Mouse (Mus musculus) hindbrain, embryonic 16.5 days (tissue): ENCODE measurements around the gene Rpl36-ps4. TPM values are rescaled to one million over a fixed set of nuclear protein-coding genes. Genes with fewer than 3 reads are reported as not detected.
"Not testable (repeated sequence)": the region's sequence is repeated elsewhere in the genome, so short reads cannot be mapped to it uniquely, and the experiment has no call there.

Experiments used
- ATAC-seq: fragments of 200-750 bp; cut with Nextera tagmentation; 2 replicates; pipeline ENCODE4 v1.8.0; 2017; ENCODE audit warnings: moderate TSS enrichment, moderate library complexity
- H3K27ac ChIP-seq: fragments of 300-500 bp; sonication (generic); 2 replicates; pipeline ENCODE4 v1.5.1; 2014; ENCODE audit warnings: low read depth, mild to moderate bottlenecking, control low read depth, low read length, moderate library complexity
- H3K27me3 ChIP-seq: fragments of 300-500 bp; sonication (generic); replicated peaks from 2 replicates; pipeline ENCODE4 v1.6.1; 2014; ENCODE audit warnings: low read length; ENCODE audit not compliant: control insufficient read depth, insufficient read depth
- H3K36me3 ChIP-seq: fragments of 300-500 bp; sonication (generic); 2 replicates; pipeline ENCODE4 v1.6.1; 2014; ENCODE audit warnings: mild to moderate bottlenecking, low read length, moderate library complexity, mixed read lengths; ENCODE audit not compliant: control insufficient read depth, insufficient read depth
- H3K4me1 ChIP-seq: fragments of 300-500 bp; sonication (generic); 2 replicates; pipeline ENCODE4 v1.6.1; 2014; ENCODE audit warnings: low read depth, low read length; ENCODE audit not compliant: control insufficient read depth, insufficient read depth
- H3K4me2 ChIP-seq: fragments of 300-500 bp; sonication (generic); 2 replicates; pipeline ENCODE4 v1.6.1; 2014; ENCODE audit warnings: mild to moderate bottlenecking, low read length, control low read depth, moderate library complexity
- H3K4me3 ChIP-seq: fragments of 300-500 bp; sonication (generic); 2 replicates; pipeline ENCODE4 v1.5.1; 2014; ENCODE audit warnings: mild to moderate bottlenecking, low read length, control low read depth, moderate library complexity
- H3K9ac ChIP-seq: fragments of 300-500 bp; sonication (generic); 2 replicates; pipeline ENCODE4 v1.6.1; 2014; ENCODE audit warnings: low read depth, mild to moderate bottlenecking, control low read depth, low read length, moderate library complexity
- H3K9me3 ChIP-seq: fragments of 300-500 bp; sonication (generic); 2 replicates; pipeline ENCODE4 v1.6.1; 2014; ENCODE audit warnings: mild to moderate bottlenecking, low read length, moderate library complexity; ENCODE audit not compliant: control insufficient read depth
- WGBS: fragments of 180-500 bp; shearing (Covaris S2); extraction: QIAGEN DNeasy Blood & Tissue Kit; methylation state at CpG from one replicate; pipeline ENCODE4 v1.1.7; 2014; 5-methylcytosine and 5-hydroxymethylcytosine counted together
- polyA plus RNA-seq: library from polyadenylated mRNA; unstranded; fragments of >200 nt; fragmentation: Nextera tagmentation; extraction: Ambion mirVana; gene quantifications from 2 replicates; pipeline ENCODE4 v1.2.1, GENCODE M21; 2015

Gene Rpl36-ps4
- polyA plus RNA-seq, 1 experiment from 2014 or later: not detected

DNA sequence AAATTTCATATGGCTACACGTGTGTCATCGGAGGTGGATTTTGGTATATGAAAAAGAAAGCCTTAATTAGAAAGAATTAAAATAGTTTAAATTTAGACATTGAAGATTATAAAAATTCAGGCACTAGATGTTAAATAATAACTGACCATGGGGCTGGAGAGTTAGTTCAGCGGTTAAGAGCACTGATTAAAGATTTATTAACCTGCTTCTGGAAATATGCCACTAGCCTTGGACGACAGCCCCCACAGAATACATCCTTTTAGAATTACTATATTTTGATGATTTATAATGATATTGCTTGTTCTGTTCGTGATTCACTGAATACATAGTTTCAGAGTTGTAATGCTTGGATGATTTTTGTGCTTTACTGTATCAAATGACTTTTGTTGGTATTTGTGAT is 39.2 kb downstream of the Rpl36-ps4 start:
- H3K36me3 ChIP-seq, H3K9ac ChIP-seq, H3K9me3 ChIP-seq, H3K27ac ChIP-seq, H3K4me3 ChIP-seq, ATAC-seq, H3K4me1 ChIP-seq, H3K27me3 ChIP-seq, H3K4me2 ChIP-seq: not testable (repeated sequence)
- 88% methylated on average over 5 of the region's 5 CpGs for WGBS

DNA sequence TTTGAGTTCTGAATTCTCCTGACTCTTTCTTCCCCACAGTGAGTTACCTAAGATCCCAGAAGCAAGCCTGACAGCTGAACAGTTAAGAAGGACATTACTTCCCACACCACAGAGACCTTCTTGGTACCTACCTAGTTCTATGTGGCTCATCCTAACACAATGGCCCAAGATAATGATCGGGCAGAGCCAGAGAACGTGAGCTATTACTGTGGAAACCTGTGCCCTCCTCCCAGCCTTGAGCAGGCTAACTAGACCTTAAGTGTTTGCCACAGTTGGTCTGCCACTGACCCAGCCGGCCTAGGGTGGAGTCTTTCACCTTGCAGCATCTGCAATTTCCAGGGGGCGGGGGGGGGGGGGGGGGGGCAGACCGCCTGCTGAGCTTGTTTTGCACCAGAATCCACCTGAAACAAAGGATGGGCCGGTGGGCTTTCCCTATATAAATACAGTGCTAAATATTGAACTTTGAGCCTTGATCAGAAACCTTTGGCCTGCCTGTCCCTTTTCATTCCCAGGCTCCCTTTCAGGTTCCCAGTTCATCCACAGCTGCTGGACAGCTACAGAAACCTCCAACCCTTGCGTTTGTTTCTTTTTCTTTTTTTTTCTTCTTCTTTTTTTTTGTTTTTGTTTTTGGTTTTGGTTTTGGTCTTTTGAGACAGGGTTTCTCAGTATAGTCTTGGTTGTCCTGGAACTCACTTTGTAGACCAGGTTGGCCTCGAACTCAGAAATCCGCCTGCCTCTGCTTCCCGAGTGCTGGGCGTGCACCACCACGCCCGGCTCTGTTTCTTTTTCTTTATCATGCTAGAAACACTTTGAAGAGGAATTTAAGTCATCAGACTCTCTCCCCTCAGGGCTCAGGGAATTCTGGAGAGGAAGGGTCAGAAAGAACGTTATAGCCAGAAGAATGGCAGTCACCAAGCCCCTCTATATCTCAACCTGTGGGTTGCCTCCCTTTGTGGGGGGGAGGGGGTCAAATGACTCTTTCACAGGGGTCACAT is 42.6 kb downstream of the Rpl36-ps4 start:
- no peak overlapping the region for H3K27ac ChIP-seq
- H3K36me3 ChIP-seq: no peaks in the 10 kb centered on the region
- no peak overlapping the region for H3K4me2 ChIP-seq
- H3K9ac ChIP-seq: no peak overlapping the region
- 87% methylated on average over 13 of the region's 14 CpGs for WGBS
- H3K4me3 ChIP-seq: no peak overlapping the region
- no peaks in the 10 kb centered on the region for H3K4me1 ChIP-seq
- H3K9me3 ChIP-seq: no peaks in the 10 kb centered on the region
- no peaks in the 10 kb centered on the region for H3K27me3 ChIP-seq
- no peak for ATAC-seq

DNA sequence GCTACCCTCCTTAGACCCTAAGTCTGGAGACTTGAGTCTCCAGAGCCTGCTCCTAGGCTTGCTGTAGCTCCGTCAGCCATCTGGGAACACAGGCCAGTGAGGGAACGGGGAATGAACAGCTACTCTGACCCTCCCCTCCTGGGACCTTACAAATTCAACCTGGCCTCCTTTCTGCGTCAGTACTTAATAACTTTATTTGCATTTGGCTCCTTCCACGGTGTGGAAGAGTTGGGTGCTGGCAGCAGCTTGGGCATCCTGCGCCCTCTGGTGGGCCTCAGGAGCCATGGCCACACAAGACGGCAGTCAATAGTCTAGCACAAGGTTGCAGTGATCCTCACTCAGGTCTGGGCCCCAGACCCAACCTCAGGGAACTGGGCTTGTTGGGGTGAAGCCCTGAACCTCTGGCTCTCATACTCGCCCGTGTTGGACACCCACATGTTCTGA is 47.7 kb downstream of the Rpl36-ps4 start:
- ATAC-seq: peak; percentile 88

More for the DNA sequence above, 47.7 kb downstream of the Rpl36-ps4 start:
- WGBS: 31% methylated on average over 6 of the region's 8 CpGs
- not testable (repeated sequence) for H3K36me3 ChIP-seq, H3K4me2 ChIP-seq, H3K9me3 ChIP-seq, H3K9ac ChIP-seq, H3K4me3 ChIP-seq, H3K4me1 ChIP-seq, H3K27ac ChIP-seq, H3K27me3 ChIP-seq

Other genes with a start within 250 kb of the Rpl36-ps4 start
- 57.7 and 62.6 TPM in 2 replicates for gene Msh2, start 248.6 kb upstream of the Rpl36-ps4 start, polyA plus RNA-seq
- gene Kcnk12, start 123.0 kb upstream of the Rpl36-ps4 start, polyA plus RNA-seq: 0.74 and 1.1 TPM in 2 replicates
- gene Msh6, start 54.1 kb downstream of the Rpl36-ps4 start, polyA plus RNA-seq: 26.7 and 30.4 TPM in 2 replicates
- 21.3 and 23.7 TPM in 2 replicates for gene Fbxo11, start 144.3 kb downstream of the Rpl36-ps4 start, polyA plus RNA-seq